ENCODE assay signal across 8 mouse cellular contexts in the genomic region with DNA sequence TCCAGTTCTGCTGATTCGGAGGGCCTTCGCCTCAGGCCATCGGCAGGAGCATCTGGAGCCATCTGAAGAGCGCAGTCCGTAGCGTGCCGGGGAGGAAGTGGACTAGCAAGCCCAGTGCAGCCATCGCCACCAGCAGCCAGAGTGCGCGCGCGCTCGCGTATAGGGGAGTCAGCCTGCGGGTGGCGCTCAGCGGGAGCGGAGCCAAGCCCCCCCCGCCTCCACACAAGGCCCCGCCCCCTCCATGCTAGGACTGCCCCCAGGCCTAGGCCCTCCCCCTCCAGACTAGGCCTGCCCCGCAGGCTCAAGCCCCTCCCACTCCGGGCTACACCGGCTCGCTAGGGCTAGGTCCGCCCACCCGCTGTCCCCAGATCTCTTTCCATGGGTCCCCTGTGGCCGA. TPM values are rescaled to one million over a fixed set of nuclear protein-coding genes. Genes with fewer than 3 reads are reported as not detected.
DNase-seq lines count a peak whose midpoint lies in the region; ATAC-seq and TF ChIP-seq lines count a peak whose summit lies in the region.

No protein-coding gene starts in this region.

- H3K4me3 ChIP-seq in erythroblast, embryonic 14.5 days (replicated peaks) = peak overlapping the region; percentile 75
- H3K4me3 ChIP-seq in heart, embryonic 12.5 days = peak overlapping the region; percentile 68
- H3K4me3 ChIP-seq in kidney, embryonic 16.5 days (ENCODE audit: low read length) = peak overlapping the region; percentile 65
- H3K4me3 ChIP-seq in liver, embryonic 15.5 days (replicated peaks) = peak overlapping the region; percentile 70
- H3K4me3 ChIP-seq in stomach, embryonic 14.5 days (ENCODE audit: low read depth, low read length) = peak overlapping the region; percentile 49

- H3K27ac ChIP-seq in heart, embryonic 12.5 days (ENCODE audit: poor library complexity, severe bottlenecking) = no peak overlapping the region
- H3K27ac ChIP-seq in kidney, embryonic 16.5 days (ENCODE audit: low read length) = no peak overlapping the region
- 0 out of 2 replicates have a peak overlapping the region, but pooled peaks have one; percentile 38 for H3K27ac ChIP-seq in liver, embryonic 15.5 days (replicated peaks)
- no peak overlapping the region for H3K27ac ChIP-seq in stomach, embryonic 14.5 days (ENCODE audit: low read length)

- H3K4me1 ChIP-seq in erythroblast, embryonic 14.5 days (ENCODE audit: control insufficient read depth) = peaks cover 44% of the 10 kb centered on the region
- peaks cover 23% of the 10 kb centered on the region for H3K4me1 ChIP-seq in heart, embryonic 12.5 days (replicated peaks)
- H3K4me1 ChIP-seq in kidney, embryonic 16.5 days (ENCODE audit: insufficient read depth, low read length) = peaks cover 14% of the 10 kb centered on the region; the same call in 1 of the 2 replicates
- H3K4me1 ChIP-seq in liver, embryonic 15.5 days (replicated peaks) = peaks cover 51% of the 10 kb centered on the region
- H3K4me1 ChIP-seq in stomach, embryonic 14.5 days (ENCODE audit: control insufficient read depth, insufficient read depth, low read length) = 0 out of 2 replicates have a peak, but pooled peaks cover 8% of the 10 kb centered on the region

- TF ChIP-seq CTCF in brain, embryonic 14.5 days (IDR thresholded peaks at IDR 0.05; ENCODE audit: borderline replicate concordance, extremely low read depth, insufficient read depth, insufficient read length) = no peak

- ATAC-seq in heart, embryonic 12.5 days (ENCODE audit: insufficient number of reproducible peaks, low FRiP score) = peak; percentile 94
- peak; percentile 93 for ATAC-seq in kidney, embryonic 16.5 days (ENCODE audit: low FRiP score, low TSS enrichment)
- ATAC-seq in liver, embryonic 15.5 days (ENCODE audit: insufficient read depth) = peak; percentile 90
- ATAC-seq in stomach, embryonic 14.5 days (ENCODE audit: insufficient number of reproducible peaks, insufficient read depth, low FRiP score, low read depth) = peak; percentile 95

- H3K9me3 ChIP-seq in erythroblast, embryonic 14.5 days (ENCODE audit: control insufficient read depth, low read length) = no peaks in the 10 kb centered on the region; the same call in 1 of the 2 replicates
- no peaks in the 10 kb centered on the region for H3K9me3 ChIP-seq in heart, embryonic 12.5 days (replicated peaks)
- H3K9me3 ChIP-seq in kidney, embryonic 16.5 days (ENCODE audit: low read length) = no peaks in the 10 kb centered on the region
- H3K9me3 ChIP-seq in liver, embryonic 15.5 days (replicated peaks) = no peaks in the 10 kb centered on the region
- H3K9me3 ChIP-seq in stomach, embryonic 14.5 days (ENCODE audit: control insufficient read depth, low read depth, low read length) = no peaks in the 10 kb centered on the region

- H3K9ac ChIP-seq in heart, embryonic 12.5 days = peak overlapping the region; percentile 72
- peak overlapping the region; percentile 71 for H3K9ac ChIP-seq in kidney, embryonic 16.5 days (replicated peaks; ENCODE audit: low read length)
- peak overlapping the region; percentile 60 for H3K9ac ChIP-seq in liver, embryonic 15.5 days
- peak overlapping the region; percentile 45; the same call in 1 of the 2 replicates for H3K9ac ChIP-seq in stomach, embryonic 14.5 days (replicated peaks; ENCODE audit: low read depth, low read length)

- peaks cover 9% of the 10 kb centered on the region for H3K27me3 ChIP-seq in erythroblast, embryonic 14.5 days (ENCODE audit: control insufficient read depth)
- H3K27me3 ChIP-seq in heart, embryonic 12.5 days (replicated peaks) = peaks cover 53% of the 10 kb centered on the region
- peaks cover 14% of the 10 kb centered on the region; the same call in 1 of the 2 replicates for H3K27me3 ChIP-seq in kidney, embryonic 16.5 days (ENCODE audit: insufficient read depth, low read length)
- H3K27me3 ChIP-seq in liver, embryonic 15.5 days = peaks cover 14% of the 10 kb centered on the region
- H3K27me3 ChIP-seq in stomach, embryonic 14.5 days (ENCODE audit: control insufficient read depth, insufficient read depth, low read length) = peaks cover 6% of the 10 kb centered on the region; the same call in 1 of the 2 replicates

- no peak for TF ChIP-seq POLR2A in brain, embryonic 14.5 days (IDR thresholded peaks at IDR 0.05; ENCODE audit: borderline replicate concordance, extremely low read depth, insufficient read depth, insufficient read length, poor library complexity, severe bottlenecking)

- WGBS in heart, embryonic 12.5 days = under 1% methylated on average over 27 of the region's 27 CpGs
- under 1% methylated on average over 24 of the region's 27 CpGs for WGBS in kidney, embryonic 16.5 days
- WGBS in liver, embryonic 15.5 days (ENCODE audit: insufficient replicate concordance) = 2% methylated on average over 27 of the region's 27 CpGs
- under 1% methylated on average over 25 of the region's 27 CpGs for WGBS in stomach, embryonic 14.5 days

- H3K36me3 ChIP-seq in erythroblast, embryonic 14.5 days (ENCODE audit: control insufficient read depth) = peaks cover 46% of the 10 kb centered on the region
- H3K36me3 ChIP-seq in heart, embryonic 12.5 days = peaks cover 35% of the 10 kb centered on the region
- peaks cover 35% of the 10 kb centered on the region for H3K36me3 ChIP-seq in kidney, embryonic 16.5 days (ENCODE audit: insufficient read depth, low read length)
- H3K36me3 ChIP-seq in liver, embryonic 15.5 days (replicated peaks) = peaks cover 43% of the 10 kb centered on the region
- H3K36me3 ChIP-seq in stomach, embryonic 14.5 days (ENCODE audit: control insufficient read depth, insufficient read depth, low read length) = peaks cover 30% of the 10 kb centered on the region

- H3K4me2 ChIP-seq in heart, embryonic 12.5 days = peak overlapping the region; percentile 99
- peak overlapping the region; percentile 96 for H3K4me2 ChIP-seq in kidney, embryonic 16.5 days (replicated peaks; ENCODE audit: low read depth, low read length)
- peak overlapping the region; percentile 98 for H3K4me2 ChIP-seq in liver, embryonic 15.5 days
- peak overlapping the region; percentile 87 for H3K4me2 ChIP-seq in stomach, embryonic 14.5 days (replicated peaks; ENCODE audit: low read depth, low read length)

- DNase-seq in CD4-positive, CD25-positive, alpha-beta regulatory T cell, adult 2 months (ENCODE audit: low read depth, low spot score) = peak; percentile 95
- DNase-seq in brain, embryonic 14.5 days (ENCODE audit: low read depth) = peak; percentile 95
- DNase-seq in neural tube, embryonic 10.5 days (ENCODE audit: extremely low spot score, low spot score) = peak; percentile 82

RNA-seq across cellular contexts. Expression of a gene that starts 1.9 kb away (rescaled TPM):
- polyA plus RNA-seq in brain, embryonic 14.5 days (2012; rRNA removed) = 3.5 and 4.5 TPM in 2 replicates
- polyA plus RNA-seq in erythroblast, embryonic 14.5 days (2012) = not detected in 2 replicates
- polyA plus RNA-seq in heart, embryonic 12.5 days (2016; fragmentation: Nextera tagmentation; extraction: Ambion mirVana) = 0.63 and 0.70 TPM in 2 replicates
- polyA plus RNA-seq in kidney, embryonic 16.5 days (2015; fragmentation: Nextera tagmentation; extraction: Ambion mirVana) = 2.5 and 2.8 TPM in 2 replicates
- polyA plus RNA-seq in liver, embryonic 15.5 days (2015; fragmentation: Nextera tagmentation; extraction: Ambion mirVana) = 0.46 and 0.51 TPM in 2 replicates
- polyA plus RNA-seq in stomach, embryonic 14.5 days (2014; fragmentation: Nextera tagmentation; extraction: Ambion mirVana) = 3.9 and 4.6 TPM in 2 replicates

RNA-seq across cellular contexts. Expression of a gene that starts 25.8 kb away (rescaled TPM):
- polyA plus RNA-seq in brain, embryonic 14.5 days (2012; rRNA removed) = 78.9 and 97.1 TPM in 2 replicates
- 23.6 and 24.7 TPM in 2 replicates for polyA plus RNA-seq in erythroblast, embryonic 14.5 days (2012)
- polyA plus RNA-seq in heart, embryonic 12.5 days (2016; fragmentation: Nextera tagmentation; extraction: Ambion mirVana) = 35.4 and 39.3 TPM in 2 replicates
- 9.8 and 11.9 TPM in 2 replicates for polyA plus RNA-seq in kidney, embryonic 16.5 days (2015; fragmentation: Nextera tagmentation; extraction: Ambion mirVana)
- 12.7 and 14.9 TPM in 2 replicates for polyA plus RNA-seq in liver, embryonic 15.5 days (2015; fragmentation: Nextera tagmentation; extraction: Ambion mirVana)
- 9.6 and 12.7 TPM in 2 replicates for polyA plus RNA-seq in stomach, embryonic 14.5 days (2014; fragmentation: Nextera tagmentation; extraction: Ambion mirVana)

RNA-seq across cellular contexts. Expression of a gene that starts 25.9 kb away (rescaled TPM):
- polyA plus RNA-seq in brain, embryonic 14.5 days (2012; rRNA removed) = 171 and 203 TPM in 2 replicates
- polyA plus RNA-seq in erythroblast, embryonic 14.5 days (2012) = 19.5 and 24.0 TPM in 2 replicates
- 209 and 210 TPM in 2 replicates for polyA plus RNA-seq in heart, embryonic 12.5 days (2016; fragmentation: Nextera tagmentation; extraction: Ambion mirVana)
- 298 and 338 TPM in 2 replicates for polyA plus RNA-seq in kidney, embryonic 16.5 days (2015; fragmentation: Nextera tagmentation; extraction: Ambion mirVana)
- polyA plus RNA-seq in liver, embryonic 15.5 days (2015; fragmentation: Nextera tagmentation; extraction: Ambion mirVana) = 161 and 189 TPM in 2 replicates
- 173 and 188 TPM in 2 replicates for polyA plus RNA-seq in stomach, embryonic 14.5 days (2014; fragmentation: Nextera tagmentation; extraction: Ambion mirVana)

RNA-seq across cellular contexts. Expression of a gene that starts 55.6 kb away (rescaled TPM):
- 13.7 and 16.4 TPM in 2 replicates for polyA plus RNA-seq in brain, embryonic 14.5 days (2012; rRNA removed)
- 0.47 and 0.68 TPM in 2 replicates for polyA plus RNA-seq in erythroblast, embryonic 14.5 days (2012)
- 4.6 and 6.1 TPM in 2 replicates for polyA plus RNA-seq in heart, embryonic 12.5 days (2016; fragmentation: Nextera tagmentation; extraction: Ambion mirVana)
- polyA plus RNA-seq in kidney, embryonic 16.5 days (2015; fragmentation: Nextera tagmentation; extraction: Ambion mirVana) = 5.2 and 6.3 TPM in 2 replicates
- polyA plus RNA-seq in liver, embryonic 15.5 days (2015; fragmentation: Nextera tagmentation; extraction: Ambion mirVana) = 1.5 and 2.1 TPM in 2 replicates
- 9.9 and 10.0 TPM in 2 replicates for polyA plus RNA-seq in stomach, embryonic 14.5 days (2014; fragmentation: Nextera tagmentation; extraction: Ambion mirVana)
